Mouse (Mus musculus) layer of hippocampus, postnatal 36 days (tissue): ENCODE data around the gene Ifngr1. TPM values are rescaled to one million over a fixed set of nuclear protein-coding genes. Genes with fewer than 3 reads are reported as not detected.
"Not testable (repeated sequence)": the region's sequence is repeated elsewhere in the genome, so short reads cannot be mapped to it uniquely, and the experiment has no call there.

ENCODE experiments used
- DNase-seq, 2 experiments: peaks; one replicate each; pipeline ENCODE4 v3.0.0; 2022
- total RNA-seq, 2 experiments: library from RNA; stranded (reverse); gene quantifications; 2 replicates each; pipeline ENCODE4 v1.2.3; 2021

The Ifngr1 gene
- total RNA-seq, 2 experiments from 2014 or later, result 17.3 to 18.8 TPM

DNA sequence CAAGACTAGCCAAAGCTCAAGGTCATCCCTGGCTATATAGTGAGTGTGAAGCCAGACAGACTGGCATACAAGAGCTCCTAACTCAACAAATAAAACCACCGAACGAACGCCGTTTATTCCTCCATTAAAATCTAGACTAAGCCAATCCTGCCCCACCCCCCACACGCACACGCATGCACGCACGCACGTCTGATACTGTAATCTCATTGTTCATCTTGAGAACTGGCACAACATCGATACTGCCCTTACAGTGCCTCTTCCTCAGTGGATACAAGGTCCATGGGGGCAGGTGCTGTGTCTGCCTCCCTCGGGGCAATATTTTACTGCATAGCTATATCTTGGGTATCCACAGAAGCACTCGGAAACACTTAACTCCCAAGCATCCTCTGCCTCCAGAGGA lies 2.1 kb upstream of the Ifngr1 start:
- no peak for DNase-seq

DNA sequence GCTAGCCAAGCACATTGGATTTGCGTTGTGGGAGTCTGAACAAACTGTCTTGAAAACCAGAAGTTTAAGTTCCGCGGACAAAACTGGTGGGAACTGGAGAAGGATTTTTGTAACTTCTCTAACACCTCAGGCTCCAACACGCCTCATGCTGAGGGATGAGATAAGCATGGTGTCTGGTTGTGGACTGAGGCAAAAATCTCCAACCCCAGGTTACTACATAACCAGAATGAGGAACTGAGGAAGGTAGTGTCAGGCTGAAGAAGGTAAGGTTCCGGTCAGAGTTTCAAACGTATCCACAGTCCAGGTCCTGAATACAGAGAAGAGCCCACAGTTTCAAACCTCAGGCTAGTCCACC lies 486 bp upstream of the Ifngr1 start:
- DNase-seq, result no peak

DNA sequence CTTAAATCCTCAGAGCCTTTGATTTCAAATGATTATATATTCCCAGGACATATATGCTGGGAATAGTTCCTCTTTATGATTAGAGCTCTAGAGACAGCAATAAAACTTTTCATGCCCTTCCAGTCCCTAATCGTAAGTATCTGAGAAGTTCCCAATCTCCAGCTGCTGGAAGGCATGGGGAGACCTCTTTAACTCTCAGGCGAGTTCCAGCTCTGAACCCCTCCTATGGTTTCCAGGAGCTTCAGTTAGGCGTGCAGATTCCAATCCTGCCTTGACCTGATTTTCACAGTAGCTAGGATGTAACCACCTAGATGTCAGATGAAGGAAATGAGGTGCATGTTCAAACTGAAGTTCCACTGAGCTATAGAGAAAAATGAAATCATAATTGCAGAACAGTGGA lies 807 bp downstream of the Ifngr1 start:
- DNase-seq, result no peak

DNA sequence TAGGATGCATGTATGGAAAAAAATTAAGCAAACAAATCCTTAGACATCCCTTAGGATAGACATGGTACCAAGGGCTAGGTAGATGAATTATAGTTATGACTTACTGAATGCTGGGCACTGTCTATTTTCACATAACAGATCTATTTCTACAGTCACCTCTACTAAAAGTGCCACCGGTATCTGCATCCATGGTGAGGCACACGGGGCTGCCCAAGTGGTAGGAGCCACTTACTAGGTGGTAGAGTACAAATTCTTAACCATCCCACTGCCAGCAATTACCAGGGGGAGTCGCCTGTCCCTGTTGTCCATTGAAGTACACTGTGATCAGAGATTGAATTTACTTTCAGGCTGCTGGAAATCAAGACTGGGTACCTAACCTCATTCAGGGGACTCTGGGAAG lies 1.5 kb downstream of the Ifngr1 start:
- DNase-seq, result no peak

DNA sequence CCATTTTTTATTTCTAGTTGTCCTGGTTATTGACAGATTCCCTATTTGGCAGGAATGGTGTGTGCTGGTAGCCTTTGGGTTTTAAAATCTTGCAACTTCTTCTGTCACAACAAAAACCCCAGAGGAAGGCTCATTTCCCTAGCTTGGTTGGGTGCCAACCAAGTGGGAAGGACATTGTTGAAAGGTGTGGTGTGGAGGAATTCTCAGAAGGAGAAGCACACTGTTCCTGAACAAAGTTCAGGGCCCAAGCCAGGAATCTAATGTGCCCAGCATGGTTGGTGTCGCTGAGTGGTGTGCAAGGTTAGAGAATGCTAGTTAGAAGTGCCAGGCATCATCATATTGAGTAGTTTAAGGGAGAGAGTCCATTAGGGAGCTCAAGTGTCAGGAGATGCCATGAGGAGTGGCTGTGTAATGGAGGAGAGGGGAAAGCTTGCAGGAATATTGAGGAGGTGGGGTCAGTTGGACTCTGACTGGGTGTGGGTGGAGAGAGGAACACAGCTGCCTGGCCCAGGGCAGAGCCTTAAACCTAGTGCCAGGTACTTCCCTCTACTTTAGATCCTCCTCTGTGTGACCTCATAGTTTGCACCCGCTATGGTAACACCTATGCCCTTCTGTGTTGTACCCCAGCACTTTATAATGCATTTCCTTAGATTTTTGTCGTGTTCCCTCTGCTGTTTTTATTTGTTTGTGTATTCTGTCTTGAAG lies 2.6 kb downstream of the Ifngr1 start:
- DNase-seq, result no peak

DNA sequence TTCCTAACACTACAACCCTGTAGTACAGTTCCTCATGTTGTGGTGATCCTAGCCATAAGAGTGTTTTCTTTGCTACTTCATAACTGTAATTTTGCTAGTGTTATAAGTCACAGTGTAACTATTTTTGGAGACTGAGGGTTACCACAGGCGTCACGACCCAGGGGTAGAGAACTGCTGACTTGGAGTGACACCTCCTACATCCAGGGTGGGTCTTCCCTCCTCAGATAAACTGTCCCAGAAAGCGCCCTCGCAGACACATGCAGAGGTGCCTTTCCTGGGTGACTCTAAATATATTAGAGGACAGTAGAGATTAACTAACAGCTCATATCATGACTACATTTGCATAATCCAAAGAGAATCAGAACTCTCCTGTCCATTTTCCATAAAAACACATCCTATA lies 5.1 kb downstream of the Ifngr1 start:
- no peak for DNase-seq

DNA sequence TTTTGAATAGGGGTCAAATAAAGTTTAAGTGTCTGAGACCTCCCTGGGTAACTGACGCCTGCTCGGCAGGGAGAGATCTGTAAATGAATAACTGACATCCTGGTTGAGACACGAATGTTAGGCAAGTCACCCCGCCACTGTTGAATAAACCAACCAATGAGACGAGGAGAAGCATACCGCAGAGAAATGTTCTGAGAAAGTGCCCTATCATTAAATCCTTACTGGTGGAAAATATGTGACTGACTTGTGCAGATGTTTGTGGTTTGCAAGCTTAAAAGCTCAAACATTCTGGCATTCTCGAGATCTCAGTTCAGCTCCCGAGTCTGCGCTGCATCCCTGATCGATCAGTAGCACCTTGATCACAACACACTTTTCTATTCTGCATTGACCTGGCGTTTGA lies 6.3 kb downstream of the Ifngr1 start:
- no peak for DNase-seq

DNA sequence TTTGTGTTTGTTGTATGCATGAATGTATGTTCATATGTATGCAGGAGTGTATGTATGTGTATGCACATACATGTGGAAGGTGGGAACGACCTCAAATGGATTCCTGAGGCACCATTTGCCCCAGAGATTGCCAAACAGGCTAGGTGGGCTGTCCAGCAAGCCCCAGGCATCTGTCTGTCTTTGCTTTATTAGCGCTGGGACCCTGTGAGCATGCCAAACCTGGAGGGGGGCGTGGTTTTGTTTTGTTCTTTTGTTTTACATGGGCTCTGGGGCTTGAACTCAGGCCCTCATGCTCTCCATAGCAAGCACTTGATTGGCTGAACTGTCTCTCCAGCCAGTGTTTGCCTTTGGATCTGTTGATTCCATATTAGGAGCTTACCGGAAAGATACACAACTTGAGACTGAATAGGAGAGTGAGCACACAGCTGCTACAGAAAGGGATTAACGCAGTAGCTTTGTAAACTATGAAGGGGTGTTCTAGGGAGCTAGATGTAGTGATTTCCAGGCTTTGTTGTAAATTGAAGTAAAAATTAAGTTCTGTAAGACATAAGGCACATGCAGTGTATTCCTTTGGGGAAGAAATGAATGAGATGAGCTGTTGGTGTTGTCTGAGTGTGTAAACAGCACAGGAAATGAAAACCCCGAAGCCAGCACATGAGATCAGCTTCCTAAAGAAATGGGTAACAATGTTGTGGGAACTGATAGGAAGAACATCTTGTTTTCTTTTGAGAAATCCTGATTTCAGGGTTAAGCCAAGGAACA lies 7.8 kb downstream of the Ifngr1 start:
- no peak for DNase-seq

DNA sequence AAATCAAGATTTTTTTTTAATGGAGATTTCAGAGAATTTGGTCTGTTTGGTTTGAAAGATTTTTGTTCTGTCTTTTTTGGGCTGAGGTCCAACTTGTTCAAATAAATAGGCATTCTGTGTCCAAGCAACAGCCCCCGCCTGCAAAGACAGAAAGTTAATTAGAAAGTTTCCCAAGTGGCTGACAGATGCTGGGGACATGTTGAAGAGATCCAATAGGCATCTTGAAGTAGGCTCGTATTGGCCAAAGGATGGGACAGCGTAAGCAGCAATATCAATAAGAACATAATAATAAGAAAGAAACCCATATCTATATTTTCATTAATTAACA lies 8.3 kb downstream of the Ifngr1 start:
- no peak for DNase-seq

DNA sequence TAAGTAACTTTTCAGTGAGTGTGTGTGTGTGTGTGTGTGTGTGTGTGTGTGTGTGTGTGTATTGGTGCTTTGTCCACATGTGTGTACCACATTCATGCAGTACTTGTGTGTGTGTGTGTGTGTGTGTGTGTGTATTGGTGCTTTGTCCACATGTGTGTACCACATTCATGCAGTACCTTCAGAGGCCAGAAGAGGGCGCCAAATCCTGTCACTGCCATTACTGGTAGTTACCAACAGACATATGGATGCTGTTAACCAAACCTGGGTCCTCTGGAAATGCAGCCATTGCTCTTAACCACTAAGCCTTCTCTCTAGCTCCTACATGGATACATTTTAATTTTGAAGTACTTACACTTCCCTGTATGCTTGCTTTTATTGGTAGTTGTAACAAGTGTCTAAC lies 9.8 kb downstream of the Ifngr1 start:
- not testable (repeated sequence) for DNase-seq

DNA sequence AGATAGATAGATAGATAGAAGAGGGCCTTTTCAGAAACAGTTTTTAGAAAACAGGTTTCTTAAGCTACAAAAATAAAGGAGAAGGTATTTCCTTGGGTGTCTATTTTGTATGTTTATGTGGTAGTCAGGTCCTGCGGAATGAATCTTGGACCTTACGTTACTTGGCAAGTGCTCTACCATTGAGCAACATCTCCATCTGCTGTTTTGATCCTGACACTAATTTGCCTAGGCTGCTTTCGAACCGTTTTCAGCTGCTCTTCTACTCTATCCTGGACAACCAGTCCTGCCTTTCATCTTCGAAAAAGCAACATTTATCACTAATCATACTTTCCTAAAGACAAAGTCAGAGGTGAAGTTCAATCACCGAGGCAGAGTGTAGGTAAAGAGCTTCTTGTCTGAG lies 11.5 kb downstream of the Ifngr1 start:
- DNase-seq, result no peak

DNA sequence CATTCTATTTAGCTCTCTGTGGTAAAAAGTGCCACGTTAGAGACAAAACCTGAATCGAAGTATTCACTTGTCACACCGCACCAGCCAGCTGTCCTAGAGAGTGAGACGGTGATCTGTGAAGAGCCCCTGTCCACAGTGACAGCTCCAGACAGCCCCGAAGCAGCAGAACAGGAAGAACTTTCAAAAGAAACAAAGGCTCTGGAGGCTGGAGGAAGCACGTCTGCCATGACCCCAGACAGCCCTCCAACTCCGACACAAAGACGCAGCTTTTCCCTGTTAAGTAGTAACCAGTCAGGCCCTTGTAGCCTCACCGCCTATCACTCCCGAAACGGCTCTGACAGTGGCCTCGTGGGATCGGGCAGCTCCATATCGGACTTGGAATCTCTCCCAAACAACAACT lies 17.4 kb downstream of the Ifngr1 start:
- no peak for DNase-seq

DNA sequence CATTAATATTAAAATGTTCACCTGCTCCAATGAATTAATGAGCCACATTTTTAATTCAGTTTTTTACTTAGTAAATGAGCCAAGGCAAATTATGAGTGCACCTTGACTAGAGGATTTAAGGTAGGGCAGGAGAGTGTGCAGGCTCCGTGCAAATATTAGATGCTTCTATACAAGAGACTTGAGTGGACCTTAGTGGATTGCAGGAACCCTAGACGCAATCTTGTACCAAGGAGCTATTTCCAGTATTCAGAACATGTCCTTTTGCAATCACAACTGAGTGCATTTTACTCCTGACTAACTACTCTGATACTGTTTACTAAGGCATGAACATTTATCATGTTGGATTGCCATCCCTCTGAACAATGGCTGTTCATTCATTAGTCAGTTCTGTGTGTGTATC lies 19.9 kb downstream of the Ifngr1 start:
- no peak for DNase-seq

DNA sequence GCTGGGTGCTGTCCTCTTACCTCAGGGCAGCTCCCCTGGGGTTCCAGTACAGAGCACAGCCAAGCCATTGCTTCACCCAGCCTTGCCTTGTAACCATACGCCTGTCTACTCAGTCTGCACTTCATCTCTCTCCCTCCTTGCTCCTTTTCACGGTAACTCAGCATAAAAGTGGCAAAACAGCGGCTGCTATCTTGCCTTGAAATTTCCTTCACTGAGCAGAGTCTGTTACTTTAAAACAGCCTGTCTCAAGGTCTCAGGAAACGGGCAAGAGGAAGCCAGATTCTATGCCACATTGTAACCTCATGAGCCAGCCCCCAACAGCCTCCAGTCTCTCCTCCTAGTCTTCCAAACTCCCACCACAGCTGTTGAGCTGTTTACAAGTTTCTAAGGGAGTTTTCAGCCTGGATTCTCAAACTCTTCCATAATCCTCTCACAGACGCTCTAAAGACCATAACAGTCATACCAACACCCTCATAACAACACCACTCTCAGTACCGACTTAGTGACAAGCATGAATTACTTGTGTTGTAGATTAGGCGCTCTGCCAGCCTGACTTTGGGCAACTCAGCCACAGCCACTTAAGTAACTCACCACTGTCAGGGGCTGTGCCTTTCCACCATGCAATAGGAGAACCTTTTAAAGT lies 21.5 kb downstream of the Ifngr1 start:
- no peak for DNase-seq

DNA sequence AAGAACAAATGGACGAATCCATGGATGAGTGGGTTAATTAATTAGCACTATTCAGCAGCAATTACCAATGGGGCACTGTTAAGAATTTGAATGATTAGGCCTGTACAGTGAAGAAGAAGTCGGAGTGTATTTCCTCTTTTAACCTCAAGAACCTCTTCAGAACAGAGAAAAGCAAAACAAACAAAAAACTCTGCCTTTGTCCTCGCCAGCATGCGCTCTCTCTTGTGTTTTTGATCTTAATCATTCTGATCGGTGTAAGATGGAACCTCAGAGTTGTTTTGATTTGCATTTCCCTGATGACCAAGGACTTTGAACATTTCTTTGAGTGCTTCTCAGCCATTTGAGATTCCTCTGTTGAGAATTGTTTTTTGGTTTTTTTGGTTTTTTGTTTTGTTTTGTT lies 28.0 kb downstream of the Ifngr1 start:
- DNase-seq, result no peak

DNA sequence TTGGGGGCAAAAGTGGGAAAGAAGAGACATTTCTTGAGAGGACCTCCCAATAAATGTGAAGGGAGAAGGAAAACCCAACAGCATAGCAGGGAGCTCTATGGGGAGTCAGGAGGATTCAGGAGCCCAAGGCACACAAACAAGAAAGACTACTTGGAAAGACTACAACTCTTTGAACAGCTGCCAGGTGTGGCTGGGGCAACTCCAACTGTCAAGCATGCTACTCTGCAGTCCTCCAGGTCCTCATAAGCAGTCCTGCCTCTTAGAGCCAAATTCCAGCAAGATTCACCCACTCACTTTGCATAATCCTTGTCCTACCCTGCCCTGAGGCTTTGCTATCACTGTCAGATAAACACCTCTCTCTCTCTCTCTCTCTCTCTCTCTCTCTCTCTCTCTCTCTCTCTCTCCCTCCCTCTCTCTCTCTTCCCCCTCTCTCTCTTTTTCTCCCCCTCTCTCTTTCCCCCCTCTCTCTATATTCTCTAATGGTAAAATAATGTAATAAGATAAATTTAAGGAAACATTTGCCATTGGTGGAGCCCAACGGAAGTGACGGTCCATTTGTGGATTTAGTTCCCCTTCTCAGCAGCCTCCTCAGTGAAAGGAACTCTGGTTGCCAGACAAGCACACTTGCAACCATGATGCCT lies 29.8 kb downstream of the Ifngr1 start, which contains the start of gene Il22ra2:
Gene Il22ra2 (plus strand): TSS at position 591 of the 641 bp plus-strand sequence.
- no peak for DNase-seq

DNA sequence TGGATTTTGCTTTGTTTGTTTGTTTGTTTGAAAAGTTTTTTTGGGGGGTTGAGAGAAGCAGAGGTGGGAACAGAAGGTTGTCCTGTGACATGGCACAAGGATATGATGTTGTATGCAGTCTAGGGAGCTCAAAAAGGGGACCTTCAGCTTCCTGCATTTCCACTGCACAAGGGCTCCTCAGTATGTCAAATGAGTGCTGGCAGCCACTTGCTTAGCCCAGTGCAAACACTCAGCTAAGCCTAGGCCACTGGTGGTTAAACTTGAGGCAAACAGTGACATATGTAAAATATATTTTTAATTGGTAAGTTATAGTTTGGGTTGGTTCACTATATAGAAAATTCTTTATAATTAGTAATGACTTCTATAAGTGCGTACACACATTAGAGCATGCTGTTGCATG lies 32.9 kb downstream of the Ifngr1 start:
- DNase-seq, result no peak

DNA sequence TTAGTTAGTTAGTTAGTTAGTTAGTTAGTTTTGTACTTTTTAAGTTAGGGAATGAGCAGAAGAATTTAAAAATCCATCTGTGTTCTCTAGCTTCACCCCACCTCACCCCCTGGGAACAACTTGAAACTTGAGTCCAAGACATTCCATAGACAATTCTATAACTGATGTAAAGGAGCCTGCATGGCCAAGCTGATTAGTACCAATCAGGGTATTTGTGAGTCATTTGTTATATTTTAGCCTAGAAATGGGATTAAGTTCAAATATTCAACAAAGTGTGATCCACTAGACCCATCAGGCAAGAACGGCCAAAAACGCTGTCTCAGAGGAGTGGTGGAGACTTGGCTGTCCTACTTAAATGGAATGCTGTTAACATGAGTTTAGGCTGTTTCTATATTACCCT lies 35.6 kb downstream of the Ifngr1 start:
- no peak for DNase-seq

DNA sequence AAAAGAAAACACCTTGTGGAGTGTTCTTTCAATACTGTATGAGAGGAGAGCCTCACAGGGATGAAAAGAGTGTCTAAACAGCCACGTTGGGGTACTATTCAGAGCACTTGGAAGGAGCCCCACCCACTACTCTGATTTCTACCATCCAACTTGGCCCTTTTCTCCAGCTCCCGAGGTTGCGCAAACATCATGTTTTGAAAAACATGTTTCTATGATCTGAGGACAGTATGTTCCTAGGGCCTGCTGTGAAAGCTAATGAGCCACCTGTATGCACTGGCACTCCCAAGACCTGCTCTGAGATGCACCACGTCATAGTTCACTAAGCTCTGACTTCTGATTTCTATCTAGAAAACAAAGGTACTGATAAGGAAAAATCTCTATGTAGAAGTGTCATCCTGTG lies 36.0 kb downstream of the Ifngr1 start:
- no peak for DNase-seq

DNA sequence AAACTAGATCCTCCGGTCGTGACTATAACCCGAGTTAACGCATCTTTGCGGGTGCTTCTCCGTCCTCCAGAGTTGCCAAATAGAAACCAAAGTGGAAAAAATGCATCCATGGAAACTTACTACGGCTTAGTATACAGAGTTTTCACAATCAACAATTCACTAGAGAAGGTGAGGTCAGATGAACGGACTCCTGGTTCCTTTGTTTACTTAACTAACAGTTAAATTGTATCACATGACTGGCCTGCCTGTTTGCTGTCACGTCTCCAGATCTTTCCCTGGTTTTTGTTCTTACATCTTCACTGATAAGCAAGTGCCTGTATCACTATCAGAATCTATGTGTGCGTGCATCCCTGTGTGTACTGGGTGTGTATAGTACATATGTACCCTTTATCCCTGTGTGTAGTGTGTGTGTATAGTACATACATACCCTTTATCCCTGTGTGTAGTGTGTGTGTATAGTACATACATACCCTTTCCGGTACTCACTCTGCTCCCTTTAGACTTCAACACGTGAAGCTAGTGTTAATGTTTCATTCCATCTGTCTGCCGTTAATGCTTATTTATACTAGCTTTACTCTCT lies 40.0 kb downstream of the Ifngr1 start:
- no peak for DNase-seq

DNA sequence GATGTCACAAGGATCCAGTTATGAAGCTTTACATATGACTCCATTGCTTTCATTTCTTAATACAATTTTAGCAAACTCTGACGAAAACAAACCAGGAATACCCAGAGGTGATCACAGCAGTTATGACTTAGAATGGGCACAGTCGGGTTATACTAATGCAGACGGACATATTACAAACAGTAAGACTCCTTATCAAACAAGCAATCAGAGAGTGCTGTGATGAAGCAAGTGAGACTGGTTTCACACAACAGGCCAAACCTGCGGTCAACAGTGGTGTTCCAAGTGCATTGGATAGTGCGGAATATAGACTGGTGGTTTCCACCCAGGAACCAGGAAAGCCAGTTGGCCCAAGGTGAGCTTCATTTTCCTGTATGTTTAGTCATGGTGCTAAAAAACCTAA lies 47.1 kb downstream of the Ifngr1 start:
- no peak for DNase-seq

DNA sequence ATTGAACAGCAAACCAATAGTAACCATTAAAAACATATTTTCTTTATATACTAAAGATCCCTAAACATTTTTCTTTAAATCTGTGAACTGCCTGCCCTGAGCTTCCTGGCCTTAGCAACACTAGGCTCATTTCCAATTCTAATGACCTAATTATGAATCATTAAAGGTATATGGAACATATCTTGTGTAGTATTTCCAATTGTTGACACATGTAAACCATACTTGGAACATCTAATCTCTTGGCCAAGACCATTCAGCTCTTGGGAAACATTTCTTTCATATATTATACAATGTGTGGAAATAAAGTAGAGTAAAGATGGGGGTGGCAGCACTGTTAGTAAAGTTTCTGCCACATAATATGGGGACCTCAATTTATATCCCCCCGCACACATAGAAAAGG lies 47.9 kb downstream of the Ifngr1 start:
- DNase-seq, result no peak

DNA sequence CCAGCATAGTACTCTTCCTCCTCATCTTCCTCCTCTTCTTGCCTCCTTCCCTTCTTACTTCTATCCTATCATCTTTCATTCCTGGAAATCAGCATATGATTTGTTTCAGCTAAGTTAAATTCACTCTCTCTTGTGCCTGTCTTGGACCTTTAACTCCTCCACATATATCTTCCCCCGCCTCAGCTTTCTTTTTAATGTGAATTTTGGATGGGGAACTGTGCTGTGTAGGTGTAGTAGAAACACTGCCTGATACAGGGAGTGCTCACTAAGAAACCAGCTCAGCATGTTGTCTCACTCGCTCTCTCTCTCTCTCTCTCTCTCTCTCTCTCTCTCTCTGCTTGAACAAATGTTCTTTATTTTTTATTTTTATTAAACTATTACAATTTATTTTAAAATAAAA lies 53.4 kb downstream of the Ifngr1 start:
- DNase-seq, result no peak
